Mouse (Mus musculus) cerebellum, adult 9-10 months (tissue): ENCODE measurements around the gene Thap4.

Experiments used
- DNase-seq: peaks from one replicate; pipeline ENCODE4 v3.0.0; 2022

Gene Thap4

GRCm38 (mm10) chr1:93741987-93742386 lies 12.7 kb downstream of the Thap4 start:
- no peak for DNase-seq

- no peak for DNase-seq
Measured at GRCm38 (mm10) chr1:93740671-93741070, 14.0 kb downstream of the Thap4 start.

- no peak for DNase-seq
Measured at GRCm38 (mm10) chr1:93737711-93738110, 17.0 kb downstream of the Thap4 start.

GRCm38 (mm10) chr1:93735859-93736258 lies 18.8 kb downstream of the Thap4 start:
- no peak for DNase-seq

- DNase-seq: peak; percentile 68
Measured at GRCm38 (mm10) chr1:93731880-93732281, 22.8 kb downstream of the Thap4 start.

GRCm38 (mm10) chr1:93731103-93731502 lies 23.6 kb downstream of the Thap4 start:
- DNase-seq: peak; percentile 37

GRCm38 (mm10) chr1:93726974-93727373 lies 27.7 kb downstream of the Thap4 start:
- DNase-seq: peak; percentile 36

- no peak for DNase-seq
Measured at GRCm38 (mm10) chr1:93726116-93726515, 28.5 kb downstream of the Thap4 start.

- DNase-seq: no peak
Measured at GRCm38 (mm10) chr1:93725665-93726064, 29.0 kb downstream of the Thap4 start.

- no peak for DNase-seq
Measured at GRCm38 (mm10) chr1:93724623-93725022, 30.0 kb downstream of the Thap4 start.

- DNase-seq: no peak
Measured at GRCm38 (mm10) chr1:93721557-93721956, 33.1 kb downstream of the Thap4 start.

GRCm38 (mm10) chr1:93716166-93716565 lies 38.5 kb downstream of the Thap4 start:
- no peak for DNase-seq

GRCm38 (mm10) chr1:93705389-93705788 lies 49.3 kb downstream of the Thap4 start:
- no peak for DNase-seq

GRCm38 (mm10) chr1:93704341-93704740 lies 50.3 kb downstream of the Thap4 start:
- no peak for DNase-seq

GRCm38 (mm10) chr1:93703472-93704048 lies 51.1 kb downstream of the Thap4 start:
- DNase-seq: no peak

GRCm38 (mm10) chr1:93702106-93702505 lies 52.6 kb downstream of the Thap4 start:
- no peak for DNase-seq

- no peak for DNase-seq
Measured at GRCm38 (mm10) chr1:93699159-93699558, 55.5 kb downstream of the Thap4 start.

GRCm38 (mm10) chr1:93697317-93697716 lies 57.3 kb downstream of the Thap4 start:
- DNase-seq: no peak

- DNase-seq: no peak
Measured at GRCm38 (mm10) chr1:93694966-93695365, 59.7 kb downstream of the Thap4 start.

- no peak for DNase-seq
Measured at GRCm38 (mm10) chr1:93693943-93694342, 60.7 kb downstream of the Thap4 start.

- no peak for DNase-seq
Measured at GRCm38 (mm10) chr1:93693502-93693901, 61.2 kb downstream of the Thap4 start.

GRCm38 (mm10) chr1:93692773-93693172 lies 61.9 kb downstream of the Thap4 start:
- DNase-seq: no peak

- no peak for DNase-seq
Measured at GRCm38 (mm10) chr1:93691786-93692357, 62.8 kb downstream of the Thap4 start.

GRCm38 (mm10) chr1:93691106-93691505 lies 63.6 kb downstream of the Thap4 start:
- no peak for DNase-seq

- DNase-seq: no peak
Measured at GRCm38 (mm10) chr1:93689901-93690496, 64.7 kb downstream of the Thap4 start.
